Mouse (Mus musculus): ENCODE data around the gene Cyb5r1.

DNA sequence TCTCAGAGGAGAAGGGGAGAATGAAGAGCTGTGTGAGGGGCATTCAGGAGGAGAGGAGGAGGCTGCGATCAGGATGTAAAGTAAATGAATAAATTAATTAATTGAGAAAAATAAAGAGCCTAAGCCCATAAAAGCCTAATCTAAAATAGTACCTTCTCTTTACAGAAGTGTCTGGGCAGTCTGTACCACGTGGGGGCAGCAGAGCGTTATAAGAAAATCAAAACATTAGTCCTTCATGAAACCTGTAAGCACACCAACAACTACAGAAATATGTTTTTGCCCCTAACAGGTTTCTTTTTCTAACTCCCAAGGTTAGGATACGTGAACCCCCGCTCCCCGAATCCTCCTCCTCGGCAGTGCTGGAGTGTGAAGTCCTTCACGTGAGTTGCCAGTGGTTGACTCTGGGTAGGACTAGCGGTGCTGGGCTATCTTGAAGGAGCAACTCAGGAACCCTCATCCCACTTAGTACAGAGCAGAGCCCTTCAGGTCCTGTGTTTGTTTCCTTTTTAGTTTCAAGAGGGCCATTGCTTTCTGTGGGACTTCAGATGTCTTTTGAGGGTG, 36.5 kb upstream of the Cyb5r1 start:
- TF ChIP-seq CTCF (IDR thresholded peaks at IDR 0.05; ENCODE audit: control insufficient read depth, insufficient read depth, low read length) (0 out of 2 replicates have a peak, but pooled peaks have one; percentile 9), POLR2A (IDR thresholded peaks at IDR 0.05; ENCODE audit: borderline replicate concordance, control insufficient read depth, low read depth, low read length) (no peak)
